Mouse (Mus musculus): ENCODE measurements around the gene Alg2. TPM values are rescaled to one million over a fixed set of nuclear protein-coding genes. Genes with fewer than 3 reads are reported as not detected.
A peak's percentile ranks its signal among the peaks of the same experiment; 100 is the strongest.

The Alg2 gene
- polyA plus RNA-seq, 1 experiment from 2014 or later = 61.1 TPM

- no peak for ATAC-seq (ENCODE audit: insufficient number of reproducible peaks, low FRiP score, low TSS enrichment, low read depth)
- WGBS = 54% methylated on average over 1 of the region's 1 CpGs
- no peak overlapping the region for H3K4me2 ChIP-seq (replicated peaks)
- H3K27me3 ChIP-seq = no peaks in the 10 kb centered on the region
- no peaks in the 10 kb centered on the region for H3K4me1 ChIP-seq
- H3K36me3 ChIP-seq = no peaks in the 10 kb centered on the region
- H3K9me3 ChIP-seq (replicated peaks) = no peaks in the 10 kb centered on the region
- H3K27ac ChIP-seq (replicated peaks) = no peak overlapping the region
- H3K9ac ChIP-seq = no peak overlapping the region
- H3K4me3 ChIP-seq (replicated peaks) = no peak overlapping the region
These were observed 20.0 kb upstream of the Alg2 start for GRCm38 (mm10) chr4:47494137-47494536.

GRCm38 (mm10) chr4:47493456-47493855 is 19.3 kb upstream of the Alg2 start:
- H3K4me2 ChIP-seq (replicated peaks) = no peak overlapping the region
- no peaks in the 10 kb centered on the region for H3K36me3 ChIP-seq
- H3K9ac ChIP-seq = no peak overlapping the region
- 59% methylated on average over 8 of the region's 8 CpGs for WGBS
- no peaks in the 10 kb centered on the region for H3K27me3 ChIP-seq
- no peak overlapping the region for H3K27ac ChIP-seq (replicated peaks)
- no peaks in the 10 kb centered on the region for H3K9me3 ChIP-seq (replicated peaks)
- no peaks in the 10 kb centered on the region for H3K4me1 ChIP-seq
- H3K4me3 ChIP-seq (replicated peaks) = no peak overlapping the region
- ATAC-seq (ENCODE audit: insufficient number of reproducible peaks, low FRiP score, low TSS enrichment, low read depth) = no peak

- 61% methylated on average over 12 of the region's 12 CpGs for WGBS
- Histone ChIP-seq H3K27ac (replicated peaks) (no peak overlapping the region), H3K4me3 (replicated peaks) (no peak overlapping the region), H3K4me1 (no peaks in the 10 kb centered on the region), H3K4me2 (replicated peaks) (no peak overlapping the region), H3K9me3 (replicated peaks) (no peaks in the 10 kb centered on the region), H3K36me3 (no peaks in the 10 kb centered on the region), H3K27me3 (no peaks in the 10 kb centered on the region), H3K9ac (no peak overlapping the region)
- no peak for ATAC-seq (ENCODE audit: insufficient number of reproducible peaks, low FRiP score, low TSS enrichment, low read depth)
These were observed 18.4 kb upstream of the Alg2 start for GRCm38 (mm10) chr4:47492311-47493086.

- no peak overlapping the region for H3K4me2 ChIP-seq (replicated peaks)
- WGBS = 83% methylated on average over 6 of the region's 6 CpGs
These were observed 17.1 kb upstream of the Alg2 start for GRCm38 (mm10) chr4:47491243-47491642.

GRCm38 (mm10) chr4:47480576-47480975 is 6.4 kb upstream of the Alg2 start:
- ATAC-seq (ENCODE audit: insufficient number of reproducible peaks, low FRiP score, low TSS enrichment, low read depth) = no peak
- H3K4me2 ChIP-seq (replicated peaks) = no peak overlapping the region
- H3K36me3 ChIP-seq = peaks cover 74% of the 10 kb centered on the region
- H3K27ac ChIP-seq (replicated peaks) = no peak overlapping the region
- WGBS = 98% methylated on average over 9 of the region's 9 CpGs
- peaks cover 8% of the 10 kb centered on the region; the same call in 1 of the 2 replicates for H3K4me1 ChIP-seq
- no peaks in the 10 kb centered on the region for H3K9me3 ChIP-seq (replicated peaks)
- H3K27me3 ChIP-seq = no peaks in the 10 kb centered on the region
- H3K9ac ChIP-seq = no peak overlapping the region
- H3K4me3 ChIP-seq (replicated peaks) = no peak overlapping the region

More at GRCm38 (mm10) chr4:47491243-47491642, 17.1 kb upstream of the Alg2 start:
- Histone ChIP-seq H3K4me3 (replicated peaks) (no peak overlapping the region), H3K27ac (replicated peaks) (no peak overlapping the region), H3K36me3 (no peaks in the 10 kb centered on the region), H3K27me3 (no peaks in the 10 kb centered on the region), H3K9ac (no peak overlapping the region), H3K9me3 (replicated peaks) (no peaks in the 10 kb centered on the region), H3K4me1 (no peaks in the 10 kb centered on the region)
- ATAC-seq (ENCODE audit: insufficient number of reproducible peaks, low FRiP score, low TSS enrichment, low read depth) = no peak

- Histone ChIP-seq H3K4me3 (replicated peaks) (no peak overlapping the region), H3K36me3 (peaks cover 74% of the 10 kb centered on the region), H3K4me2 (replicated peaks) (no peak overlapping the region), H3K27me3 (no peaks in the 10 kb centered on the region), H3K9me3 (replicated peaks) (no peaks in the 10 kb centered on the region), H3K27ac (replicated peaks) (no peak overlapping the region), H3K4me1 (peaks cover 12% of the 10 kb centered on the region), H3K9ac (no peak overlapping the region)
- WGBS = 88% methylated on average over 13 of the region's 13 CpGs
- ATAC-seq (ENCODE audit: insufficient number of reproducible peaks, low FRiP score, low TSS enrichment, low read depth) = no peak
These were observed 6.0 kb upstream of the Alg2 start for GRCm38 (mm10) chr4:47480095-47480494.

- Histone ChIP-seq H3K36me3 (peaks cover 56% of the 10 kb centered on the region), H3K27ac (replicated peaks) (no peak overlapping the region), H3K4me3 (replicated peaks) (no peak overlapping the region), H3K9me3 (replicated peaks) (no peaks in the 10 kb centered on the region), H3K4me2 (replicated peaks) (no peak overlapping the region), H3K9ac (no peak overlapping the region), H3K4me1 (peaks cover 20% of the 10 kb centered on the region), H3K27me3 (no peaks in the 10 kb centered on the region)
- no peak for ATAC-seq (ENCODE audit: insufficient number of reproducible peaks, low FRiP score, low TSS enrichment, low read depth)
- 89% methylated on average over 6 of the region's 6 CpGs for WGBS
These were observed 3.4 kb upstream of the Alg2 start for GRCm38 (mm10) chr4:47477539-47477938.

GRCm38 (mm10) chr4:47474730-47475643 is 854 bp upstream of the Alg2 start:
- Histone ChIP-seq H3K4me1 (peaks cover 20% of the 10 kb centered on the region), H3K9ac (peak overlapping the region; percentile 88), H3K27me3 (no peaks in the 10 kb centered on the region), H3K27ac (replicated peaks) (peak overlapping the region; percentile 95), H3K4me2 (replicated peaks) (peak overlapping the region; percentile 58), H3K36me3 (peaks cover 57% of the 10 kb centered on the region), H3K4me3 (replicated peaks) (peak overlapping the region; percentile 62), H3K9me3 (replicated peaks) (0 out of 2 replicates have a peak, but pooled peaks cover 3% of the 10 kb centered on the region)
- ATAC-seq (ENCODE audit: insufficient number of reproducible peaks, low FRiP score, low TSS enrichment, low read depth) = no peak
- WGBS = 13% methylated on average over 31 of the region's 31 CpGs

GRCm38 (mm10) chr4:47473586-47473967 is 556 bp downstream of the Alg2 start:
- H3K27me3 ChIP-seq = no peaks in the 10 kb centered on the region
- peaks cover 13% of the 10 kb centered on the region; the same call in 1 of the 2 replicates for H3K9me3 ChIP-seq (replicated peaks)
- peak overlapping the region; percentile 58 for H3K4me2 ChIP-seq (replicated peaks)
- peaks cover 62% of the 10 kb centered on the region for H3K36me3 ChIP-seq
- H3K4me1 ChIP-seq = peaks cover 20% of the 10 kb centered on the region
- no peak for ATAC-seq (ENCODE audit: insufficient number of reproducible peaks, low FRiP score, low TSS enrichment, low read depth)
- H3K27ac ChIP-seq (replicated peaks) = peak overlapping the region; percentile 95
- H3K4me3 ChIP-seq (replicated peaks) = peak overlapping the region; percentile 62
- WGBS = 1% methylated on average over 10 of the region's 14 CpGs
- peak overlapping the region; percentile 66 for H3K9ac ChIP-seq

- no peak overlapping the region for H3K9ac ChIP-seq
- no peak for ATAC-seq (ENCODE audit: insufficient number of reproducible peaks, low FRiP score, low TSS enrichment, low read depth)
- no peak overlapping the region for H3K27ac ChIP-seq (replicated peaks)
- H3K9me3 ChIP-seq (replicated peaks) = peaks cover 16% of the 10 kb centered on the region; the same call in 1 of the 2 replicates
- H3K4me1 ChIP-seq = no peaks in the 10 kb centered on the region
- H3K36me3 ChIP-seq = peaks cover 51% of the 10 kb centered on the region
- H3K4me3 ChIP-seq (replicated peaks) = no peak overlapping the region
- no peaks in the 10 kb centered on the region for H3K27me3 ChIP-seq
- no peak overlapping the region for H3K4me2 ChIP-seq (replicated peaks)
- 93% methylated on average over 2 of the region's 2 CpGs for WGBS
These were observed 6.9 kb downstream of the Alg2 start for GRCm38 (mm10) chr4:47467196-47467595.
